Mouse (Mus musculus): ENCODE data around the gene Arpc1a.

DNA sequence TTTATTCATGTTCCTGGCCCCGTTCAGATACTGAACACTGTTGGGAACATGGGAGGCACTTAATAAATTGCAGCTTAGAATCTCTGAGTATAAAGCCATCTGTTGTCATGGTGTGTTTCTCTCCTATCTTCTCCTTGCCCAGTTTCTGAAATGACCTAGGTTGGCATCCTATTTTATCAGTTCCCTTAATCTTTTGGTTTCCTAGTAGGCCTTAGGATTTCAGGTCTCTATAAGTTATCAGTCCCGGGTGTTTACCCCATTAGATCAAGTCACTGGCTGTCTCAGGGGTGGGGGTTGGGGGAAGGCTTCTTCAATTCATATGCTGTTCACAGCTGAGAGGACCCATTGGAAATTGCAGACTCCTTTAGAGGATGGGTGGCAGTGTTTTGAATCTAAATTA is 1.2 kb downstream of the Arpc1a start:
- TF ChIP-seq ZC3H11A (IDR thresholded peaks at IDR 0.05; ENCODE audit: borderline replicate concordance, low read depth, low read length): no peak
- TF ChIP-seq CHD2 (IDR thresholded peaks at IDR 0.05; ENCODE audit: low read depth, low read length): no peak
